Mouse (Mus musculus) embryo, embryonic 10.5 days (tissue): ENCODE results near the gene Bcl2l12.

Experiments used
- DNase-seq: peaks from one replicate; pipeline ENCODE4 v3.0.0-alpha.2; 2015; ENCODE audit warnings: low spot score

The Bcl2l12 gene

DNA sequence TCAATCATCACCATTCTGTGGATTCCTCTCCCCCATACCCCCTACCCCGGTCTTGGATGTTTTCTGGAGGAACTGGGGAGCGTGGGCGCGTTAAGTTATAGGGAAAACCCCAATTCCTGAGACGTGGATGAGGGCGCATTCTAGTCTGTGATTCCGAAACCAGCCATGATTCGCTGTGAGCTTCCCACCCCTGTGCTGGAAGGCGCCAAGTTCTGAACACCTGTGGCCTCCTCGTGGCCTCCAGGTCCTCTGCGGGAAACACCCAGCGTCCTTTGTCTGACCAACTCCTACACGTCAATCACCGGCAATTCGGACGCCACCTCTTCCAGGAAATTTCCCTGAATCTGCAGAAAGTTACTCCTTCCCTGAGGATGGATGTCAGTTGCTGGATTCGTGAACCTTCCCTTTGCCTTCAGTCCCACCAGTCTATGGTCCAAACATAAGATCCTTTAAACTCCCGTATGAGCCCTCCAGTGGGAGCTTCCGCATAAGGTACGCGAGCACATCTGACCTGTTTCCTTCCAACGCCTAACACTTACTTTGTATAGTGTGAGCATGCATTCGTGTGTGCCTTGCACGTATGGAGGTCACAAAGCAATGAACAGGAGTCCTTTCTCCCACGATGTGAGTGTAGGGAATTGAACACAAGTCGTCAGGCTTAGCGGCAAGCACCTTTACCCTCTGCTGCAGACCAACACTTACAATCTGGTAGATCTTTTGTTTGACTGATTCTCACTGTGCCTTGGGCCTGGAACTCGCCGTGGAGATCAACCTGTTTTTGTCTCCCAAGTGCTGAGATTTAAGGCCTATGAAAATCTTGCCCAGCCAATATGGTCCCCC is 11.4 kb downstream of the Bcl2l12 start:
- DNase-seq, result peak; percentile 86

DNA sequence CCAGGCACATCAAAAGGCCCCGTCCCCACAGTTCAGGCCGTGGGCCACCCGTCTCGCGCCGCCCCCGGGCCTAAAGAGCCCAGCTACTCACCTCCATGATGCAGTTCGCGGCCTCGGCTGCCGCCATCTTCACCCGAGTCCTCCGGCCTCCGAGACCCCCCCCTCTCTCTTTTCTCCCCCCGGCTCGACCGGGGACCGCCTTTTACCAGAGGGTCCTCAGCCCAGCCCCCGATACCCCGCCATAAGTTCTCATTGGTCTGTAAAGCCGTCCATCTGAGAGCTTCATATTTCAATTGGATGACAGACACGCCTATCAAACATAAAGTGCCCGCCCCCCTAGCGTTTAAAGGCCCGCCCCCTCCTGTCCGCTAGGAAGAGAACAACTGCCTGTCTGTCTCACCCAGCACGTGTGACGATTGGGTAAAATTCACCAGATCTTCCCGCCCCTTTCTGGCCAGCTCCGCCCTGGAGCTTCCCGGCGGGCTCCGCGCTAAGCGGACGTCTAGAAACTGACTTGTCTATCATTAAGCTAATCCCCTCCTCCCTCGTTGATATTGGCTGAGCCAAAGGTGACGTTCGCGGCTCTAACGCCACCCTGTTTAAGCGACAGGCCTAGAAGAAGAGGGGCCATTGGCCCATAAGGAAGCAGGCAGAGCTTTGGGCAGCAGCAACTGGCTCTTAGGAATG is 12.2 kb downstream of the Bcl2l12 start, which contains the start of gene Prmt1:
Prmt1 (minus strand) TSS at position 377 of the 687 bp plus-strand sequence.
- DNase-seq, result peak; percentile 99

DNA sequence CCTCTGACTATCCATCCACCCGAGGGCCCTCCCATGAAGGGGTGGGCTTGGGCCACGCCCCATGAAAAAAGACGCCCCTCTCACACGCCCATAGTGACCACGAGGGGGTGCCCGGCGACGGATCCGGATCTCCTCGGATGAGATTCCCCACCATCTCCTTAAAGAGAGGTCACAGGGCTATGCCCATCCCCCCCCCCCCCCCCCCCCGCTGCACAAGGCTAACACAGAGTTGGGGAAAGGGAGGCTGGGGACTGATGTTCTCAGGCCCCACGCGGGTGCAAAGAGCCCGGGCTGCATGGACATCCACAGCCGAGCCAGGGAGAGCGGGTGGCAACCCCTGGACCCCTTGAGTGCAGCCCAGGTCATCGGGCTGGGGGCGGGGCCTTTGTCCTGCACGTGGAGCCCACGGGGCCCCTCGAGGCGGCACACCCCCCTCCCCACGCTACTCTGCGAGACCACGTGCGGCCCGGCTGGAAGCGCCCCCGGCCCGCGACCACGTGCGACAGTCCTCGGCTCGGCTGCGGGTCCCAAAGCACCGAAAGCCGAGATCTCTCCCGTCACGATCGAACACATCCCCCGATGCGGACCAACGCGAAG is 12.8 kb downstream of the Bcl2l12 start:
- peak; percentile 90 for DNase-seq

DNA sequence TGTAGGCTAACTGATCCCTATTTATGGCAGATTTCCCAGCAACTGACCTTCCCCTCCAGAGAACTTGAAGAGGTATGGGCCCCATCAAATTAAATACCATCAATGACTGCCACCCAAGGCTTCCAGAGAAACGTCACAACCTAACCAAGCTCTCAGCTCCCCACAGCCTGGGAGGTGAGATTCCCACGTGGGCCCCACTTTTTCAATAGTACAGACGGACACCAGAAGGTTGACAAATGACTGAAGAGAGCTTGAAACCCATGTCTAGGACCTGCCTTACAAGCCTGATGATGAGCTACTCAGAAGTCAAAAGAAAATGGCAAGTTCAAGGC is 13.7 kb downstream of the Bcl2l12 start:
- no peak for DNase-seq

DNA sequence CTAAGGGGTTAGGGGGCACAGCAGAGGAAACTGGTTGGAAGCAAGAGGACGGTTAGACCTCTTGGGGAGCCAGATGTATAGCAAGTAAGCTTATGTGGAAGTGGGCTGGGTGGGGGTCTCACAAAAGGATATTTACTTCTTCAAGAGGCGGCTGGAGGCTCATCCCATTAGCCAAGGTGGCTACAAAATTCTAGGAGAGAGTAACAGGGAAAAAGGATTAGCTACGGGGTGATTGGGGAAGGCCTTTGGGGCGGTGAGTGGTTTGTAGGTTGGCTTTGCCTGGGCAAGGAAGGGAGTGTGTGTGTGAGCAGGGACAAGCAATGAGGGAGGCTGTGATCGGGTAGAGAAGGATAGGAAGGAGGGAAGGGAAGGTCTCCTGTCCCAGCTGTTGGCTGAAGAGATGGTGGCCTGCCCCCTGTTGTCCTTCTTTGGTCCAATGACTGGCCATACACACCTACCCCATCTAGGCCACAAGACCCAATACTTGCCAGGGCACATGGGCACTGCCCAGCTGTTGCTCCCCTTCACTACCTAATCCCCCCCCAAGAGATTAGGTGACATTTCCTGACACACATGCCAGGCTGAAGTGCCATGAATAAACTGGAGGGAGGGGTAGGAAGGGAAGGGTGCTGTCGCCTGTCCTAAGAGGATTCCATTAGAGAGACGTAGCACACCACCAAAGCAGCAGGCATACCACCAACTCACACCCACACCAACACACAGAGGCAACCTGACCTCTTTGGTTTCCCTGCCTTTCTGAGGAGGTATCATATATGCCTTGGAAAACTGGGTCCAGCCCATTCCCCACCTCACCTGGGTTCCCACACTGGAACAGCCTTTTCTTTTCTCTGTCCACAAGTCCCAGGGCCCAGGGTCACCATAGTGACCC is 14.3 kb downstream of the Bcl2l12 start:
- DNase-seq, result no peak

DNA sequence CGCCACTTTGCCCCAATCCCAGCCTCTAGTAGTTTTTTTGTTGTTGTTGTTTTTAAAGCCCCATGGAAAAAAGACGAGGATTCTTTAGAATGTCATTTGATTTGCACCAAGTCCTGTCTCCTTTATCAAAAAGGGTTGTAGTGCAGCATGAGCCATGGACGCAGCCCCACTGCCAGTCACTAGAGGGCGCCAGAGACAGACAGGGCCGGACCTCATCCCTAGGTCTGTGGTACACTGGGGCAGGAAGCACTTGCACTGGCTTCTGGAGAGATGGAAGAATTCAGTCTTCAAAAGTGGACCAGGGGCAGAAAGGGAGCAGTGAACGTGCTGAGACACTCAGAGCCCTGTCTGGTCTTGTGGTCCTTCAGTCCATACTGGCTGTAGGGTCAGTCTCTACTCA is 15.4 kb downstream of the Bcl2l12 start:
- DNase-seq, result peak; percentile 89

DNA sequence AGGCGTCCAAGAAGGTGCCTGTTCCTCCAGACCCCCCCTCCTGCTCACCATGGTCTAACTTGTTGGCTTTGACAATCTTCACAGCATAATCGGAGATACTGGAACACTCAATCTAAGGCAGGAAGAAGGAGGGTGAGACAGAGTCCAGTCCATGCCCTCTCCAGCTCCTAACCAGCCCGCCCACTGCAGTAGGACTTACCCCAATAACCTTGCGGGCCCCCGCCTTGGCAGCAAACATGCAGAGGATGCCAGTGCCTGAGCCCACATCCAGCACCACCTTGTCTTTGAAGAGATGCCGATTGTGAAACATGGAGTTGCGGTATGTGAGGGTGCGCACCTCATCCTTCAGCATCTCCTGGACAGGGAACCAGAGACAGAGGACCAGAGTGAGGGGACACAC is 17.0 kb downstream of the Bcl2l12 start:
- DNase-seq, result no peak

DNA sequence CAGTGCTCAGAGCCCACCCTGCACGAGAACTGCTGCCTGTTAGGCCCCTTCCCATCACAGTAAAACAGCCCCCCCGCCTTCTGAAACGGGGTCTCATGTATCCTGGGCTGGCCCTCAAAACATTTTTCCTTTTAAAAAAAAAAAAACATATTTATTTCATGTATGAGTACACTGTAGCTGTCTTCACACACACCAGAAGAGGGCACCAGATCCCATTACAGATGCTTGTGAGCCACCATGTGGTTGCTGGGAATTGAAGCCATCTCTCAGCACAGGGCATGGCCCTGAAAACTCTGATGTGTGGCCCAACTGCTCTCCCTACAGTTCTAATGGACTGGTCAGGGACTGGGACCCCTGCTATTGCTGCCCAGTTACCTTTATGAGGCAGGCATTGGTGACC is 20.2 kb downstream of the Bcl2l12 start:
- no peak for DNase-seq

DNA sequence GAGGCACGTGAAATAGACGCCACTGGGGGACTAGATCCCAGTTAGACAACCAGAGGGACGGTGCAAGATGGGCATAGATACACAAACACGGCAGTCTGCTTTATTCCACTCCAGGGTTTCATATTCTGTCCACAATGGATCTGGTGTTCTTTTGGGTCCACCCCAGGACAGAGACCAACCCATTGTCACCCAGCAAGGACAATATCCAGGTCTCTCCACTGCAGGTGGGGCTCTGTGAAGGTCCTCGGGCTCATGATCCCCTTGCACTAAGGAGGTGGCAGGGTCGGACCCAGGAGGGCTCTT is 23.4 kb downstream of the Bcl2l12 start:
- no peak for DNase-seq

DNA sequence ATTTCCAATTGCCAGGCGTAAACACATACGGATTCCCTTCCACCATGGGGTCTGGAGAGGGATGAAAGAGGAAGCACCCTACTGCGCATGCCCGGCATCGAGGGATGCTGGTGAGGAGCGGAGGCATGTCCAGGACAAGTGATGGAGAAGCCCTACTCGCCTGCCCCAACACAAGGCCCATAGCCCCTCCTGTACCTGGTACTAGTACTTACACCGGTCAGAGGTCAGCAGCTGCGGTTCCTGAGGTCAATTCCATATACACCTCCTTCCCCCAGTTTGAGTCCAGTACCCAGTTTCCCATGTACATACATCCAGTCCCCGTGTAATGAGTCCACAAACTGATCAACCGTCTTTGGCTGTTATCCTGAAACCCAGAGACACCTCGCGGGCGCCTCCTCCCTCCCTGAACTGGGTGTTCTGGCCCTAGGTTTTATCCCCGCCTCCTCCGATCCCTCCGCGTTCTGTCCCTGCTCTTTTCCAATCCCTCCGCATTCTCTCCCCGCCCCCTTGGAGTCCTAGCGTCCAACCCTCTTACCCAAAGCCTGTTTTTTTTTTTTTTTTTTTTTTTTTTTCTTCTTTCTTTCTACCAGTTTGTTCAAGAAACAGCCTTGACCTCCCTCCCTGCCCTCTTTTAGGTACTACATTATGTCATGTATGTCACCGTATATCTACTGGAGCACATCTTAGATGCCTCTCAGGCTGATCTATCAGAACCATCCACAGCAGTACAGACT is 24.0 kb downstream of the Bcl2l12 start, which contains the start of gene Cpt1c:
Cpt1c (minus strand) TSS at position 469 of the 734 bp plus-strand sequence.
- DNase-seq, result peak; percentile 93

DNA sequence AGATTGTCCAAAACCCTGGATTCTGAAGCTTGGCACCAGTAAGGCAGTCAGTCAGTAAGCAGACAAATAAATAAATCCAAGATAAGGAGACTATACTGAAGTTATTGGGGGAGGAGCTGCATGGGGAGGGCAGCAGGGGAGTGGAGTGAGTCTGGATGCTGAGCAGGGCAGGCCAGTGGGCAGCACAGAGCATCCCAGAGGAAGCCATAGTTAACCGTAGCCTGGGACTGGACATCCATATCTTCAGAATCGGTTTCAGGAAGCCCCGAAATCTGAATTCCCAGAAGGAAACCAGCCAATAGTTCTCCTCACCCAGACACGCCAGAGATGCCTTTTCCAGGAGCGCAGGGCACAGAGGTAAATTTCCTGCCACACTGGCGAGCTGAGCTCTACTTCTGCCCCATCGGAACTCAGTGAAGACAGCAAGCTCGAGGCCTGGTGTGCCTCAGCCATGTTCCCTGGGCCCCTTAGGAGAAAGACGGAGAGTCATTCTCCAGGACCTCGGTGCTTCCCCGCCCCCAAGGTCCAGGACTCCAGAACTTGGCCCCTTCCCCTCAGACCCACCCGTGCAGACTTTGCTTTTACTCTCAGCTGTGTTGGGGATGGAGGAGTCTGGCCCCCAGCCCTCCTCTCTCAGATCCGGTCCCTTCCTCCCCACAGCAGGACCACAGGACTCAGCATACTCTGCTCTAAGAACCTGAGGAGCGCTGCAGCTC is 24.9 kb downstream of the Bcl2l12 start:
- DNase-seq, result no peak

DNA sequence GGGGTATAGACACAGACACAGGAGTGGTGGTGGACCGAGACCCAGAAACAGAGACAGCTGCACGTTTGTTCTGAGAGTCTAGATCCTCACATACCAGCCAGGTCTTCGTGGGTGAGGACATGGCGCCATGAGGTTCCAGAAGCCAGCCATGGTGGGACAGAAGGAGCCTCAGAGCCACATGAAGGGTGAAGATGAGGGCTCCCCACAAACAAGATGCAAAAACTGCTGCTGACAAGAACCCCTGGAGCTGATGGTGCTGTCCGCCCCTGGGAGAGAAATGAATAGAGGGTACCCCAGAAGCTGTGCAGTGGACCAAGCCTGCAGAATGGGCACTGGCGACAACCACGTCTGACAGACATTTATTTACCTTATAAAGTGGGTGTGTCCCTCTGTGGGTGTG is 27.4 kb downstream of the Bcl2l12 start:
- no peak for DNase-seq

DNA sequence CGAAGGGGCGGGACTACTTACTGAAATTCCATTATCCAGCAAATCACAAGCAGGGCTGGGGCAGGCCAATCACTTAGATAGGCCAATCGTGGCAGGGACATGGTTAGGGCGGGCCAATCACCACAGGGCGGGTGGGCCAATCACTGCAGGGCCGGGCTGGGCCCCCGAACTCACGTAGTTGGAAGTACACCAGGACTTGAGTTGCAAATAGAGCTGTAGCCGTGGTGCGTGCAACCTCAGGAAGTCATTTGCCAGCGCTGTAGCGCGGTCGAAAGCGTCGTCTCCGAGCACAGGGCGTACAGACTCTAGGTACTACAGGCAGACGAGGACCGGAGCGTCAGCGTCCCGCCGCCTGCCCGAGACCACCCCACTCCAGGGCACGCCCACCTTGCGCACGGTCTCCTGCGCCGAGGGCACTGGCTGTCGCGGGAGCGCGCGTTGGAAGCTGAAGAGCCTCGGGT is 28.3 kb downstream of the Bcl2l12 start:
- peak; percentile 95 for DNase-seq

DNA sequence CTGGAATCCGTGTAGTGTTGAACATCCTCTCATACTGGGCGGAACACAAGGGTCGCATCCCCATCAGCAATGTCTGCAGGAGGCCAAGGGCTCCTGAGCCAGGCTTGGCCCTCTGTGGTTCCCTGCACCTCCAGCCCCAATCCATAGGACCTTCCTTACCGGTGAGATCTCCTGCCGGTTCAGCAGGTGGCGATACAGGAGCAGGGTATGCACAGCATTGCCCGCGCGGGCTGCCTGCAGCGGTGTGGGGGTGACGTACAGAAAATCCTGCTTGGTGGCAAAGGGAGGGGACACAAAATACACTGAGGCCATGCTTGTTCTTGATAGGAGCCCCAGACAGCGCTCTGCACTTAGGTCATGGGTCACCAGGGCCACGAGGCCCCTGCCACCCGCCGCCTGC is 31.9 kb downstream of the Bcl2l12 start:
- DNase-seq, result no peak

DNA sequence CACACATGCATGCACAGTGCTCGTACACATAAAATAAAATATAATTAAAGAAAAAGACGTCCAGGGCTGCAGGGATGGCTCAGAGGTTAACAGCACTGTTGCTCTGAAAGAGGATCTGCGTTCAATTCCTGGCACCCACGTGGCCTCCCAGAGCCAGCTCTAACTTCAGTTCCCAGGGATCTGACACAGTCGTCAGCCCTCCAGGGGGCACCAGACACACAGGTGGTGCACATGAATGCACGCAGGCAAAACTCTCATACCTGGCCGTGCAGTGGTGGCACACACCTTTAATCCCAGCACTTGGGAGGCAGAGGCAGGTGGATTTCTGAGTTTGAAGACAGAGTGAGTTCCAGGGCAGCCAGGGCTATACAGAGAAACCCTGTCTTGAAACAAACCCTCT is 32.5 kb downstream of the Bcl2l12 start:
- no peak for DNase-seq

DNA sequence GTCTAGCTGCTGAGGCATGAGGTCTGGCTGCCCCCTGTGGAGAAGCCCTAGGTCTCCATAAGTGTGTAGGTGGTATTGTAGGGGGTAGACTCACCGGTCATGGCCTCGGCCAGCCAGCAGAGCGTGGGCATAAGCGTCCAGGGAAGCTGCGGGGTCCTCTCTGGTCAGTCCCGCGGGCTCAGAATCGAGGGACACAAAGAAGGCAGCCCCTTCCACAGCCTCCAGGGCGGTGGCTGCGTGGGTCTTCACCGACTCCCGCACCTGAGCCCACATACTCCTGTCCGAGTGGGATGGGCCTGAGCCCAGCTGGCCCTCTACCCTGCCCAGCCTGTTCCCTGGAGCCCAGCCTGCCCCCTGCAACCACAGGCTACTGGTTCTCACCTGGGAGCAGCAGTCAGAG is 33.5 kb downstream of the Bcl2l12 start:
- no peak for DNase-seq

DNA sequence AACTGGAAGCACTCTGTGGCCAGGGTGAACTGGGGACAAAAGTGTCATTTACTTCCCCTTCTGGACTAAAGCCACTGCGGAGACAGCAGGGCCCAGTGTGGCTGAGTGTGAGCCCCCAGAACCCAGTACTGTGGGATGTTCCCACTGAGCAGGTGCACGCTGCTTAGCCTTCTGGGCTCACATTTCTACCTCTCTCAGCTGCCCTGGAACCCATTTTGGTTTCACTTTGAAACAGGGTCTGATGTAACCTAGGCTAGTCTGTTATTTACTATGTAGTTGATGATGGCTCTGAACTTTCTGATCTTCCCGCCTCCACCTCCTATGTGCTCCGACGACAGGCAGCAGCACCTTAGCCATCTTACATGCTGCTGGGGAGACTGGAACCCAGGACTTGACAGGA is 35.7 kb downstream of the Bcl2l12 start:
- DNase-seq, result no peak

DNA sequence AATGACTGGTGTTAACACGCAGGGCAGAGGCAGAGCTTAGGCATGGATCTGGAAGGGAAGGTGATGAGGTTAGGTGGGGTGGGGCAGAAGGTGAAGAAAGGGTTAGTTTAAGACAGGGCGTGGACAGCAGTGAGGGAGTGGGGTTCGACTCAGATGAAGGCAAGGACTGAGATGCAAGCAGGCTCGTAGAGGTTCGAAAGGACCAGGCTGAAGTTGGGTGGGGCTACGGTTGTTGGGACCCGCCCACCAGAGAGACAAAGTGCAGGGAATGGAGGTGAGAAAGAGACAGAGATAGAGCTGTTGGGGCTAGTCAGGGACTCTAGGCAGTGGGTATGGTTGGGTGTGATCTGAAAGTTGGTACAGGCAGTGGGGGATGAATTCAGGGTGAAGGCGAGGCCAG is 36.2 kb downstream of the Bcl2l12 start:
- no peak for DNase-seq

DNA sequence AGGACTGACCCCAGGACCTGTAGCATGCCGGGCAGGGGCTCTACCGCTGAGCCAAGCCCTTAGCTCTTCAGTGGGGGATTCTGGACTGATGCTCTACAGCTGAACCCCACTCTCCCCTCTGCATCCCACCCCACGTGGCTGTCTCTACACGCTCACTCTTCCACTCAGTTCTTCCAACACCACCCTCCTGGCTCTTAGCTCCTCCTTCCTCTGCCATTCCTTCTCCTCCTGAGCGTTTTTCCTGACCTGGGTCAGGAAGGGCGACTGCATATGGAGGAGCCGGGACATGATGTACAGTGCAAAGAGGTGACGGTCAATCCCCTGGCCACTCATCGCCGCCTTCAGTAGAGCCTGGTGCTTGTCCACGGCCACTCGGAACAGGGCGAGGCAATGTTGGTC is 38.0 kb downstream of the Bcl2l12 start:
- DNase-seq, result no peak

DNA sequence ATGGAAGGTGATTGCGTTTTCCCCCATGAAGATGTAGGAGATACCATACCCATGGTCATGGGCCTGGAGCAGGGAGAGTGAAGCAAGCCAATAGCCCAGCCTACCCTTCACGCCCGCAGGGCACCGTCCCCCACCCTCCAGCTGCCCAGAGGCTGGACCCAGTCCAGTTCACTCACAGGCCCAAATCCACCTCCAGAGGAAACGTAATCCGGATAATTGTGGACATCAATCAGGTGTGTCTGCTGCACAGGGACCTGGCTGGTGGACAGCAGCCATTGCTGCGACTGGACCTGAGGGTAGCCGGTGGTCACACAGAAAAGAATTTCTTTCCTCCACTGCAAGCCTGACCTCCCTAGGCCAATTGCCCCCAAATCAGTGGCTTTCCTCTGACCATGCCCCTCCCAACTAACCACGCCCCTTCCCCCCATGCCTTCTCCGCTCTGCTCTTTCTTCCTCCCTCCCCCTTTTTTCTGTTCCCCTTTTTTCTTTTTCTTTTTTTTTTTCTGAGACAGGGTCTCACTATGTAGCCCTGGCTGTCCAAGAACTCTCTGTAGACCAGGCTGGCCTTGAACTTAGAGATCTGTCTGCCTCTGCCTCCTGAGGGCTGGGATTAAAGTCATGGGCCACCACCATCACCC is 38.5 kb downstream of the Bcl2l12 start:
- DNase-seq, result no peak
